Mouse (Mus musculus): ENCODE measurements around the gene Pagr1b. TPM values are rescaled to one million over a fixed set of nuclear protein-coding genes. Genes with fewer than 3 reads are reported as not detected.

Gene Pagr1b
- polyA plus RNA-seq, 1 experiment from 2014 or later, result not detected

DNA sequence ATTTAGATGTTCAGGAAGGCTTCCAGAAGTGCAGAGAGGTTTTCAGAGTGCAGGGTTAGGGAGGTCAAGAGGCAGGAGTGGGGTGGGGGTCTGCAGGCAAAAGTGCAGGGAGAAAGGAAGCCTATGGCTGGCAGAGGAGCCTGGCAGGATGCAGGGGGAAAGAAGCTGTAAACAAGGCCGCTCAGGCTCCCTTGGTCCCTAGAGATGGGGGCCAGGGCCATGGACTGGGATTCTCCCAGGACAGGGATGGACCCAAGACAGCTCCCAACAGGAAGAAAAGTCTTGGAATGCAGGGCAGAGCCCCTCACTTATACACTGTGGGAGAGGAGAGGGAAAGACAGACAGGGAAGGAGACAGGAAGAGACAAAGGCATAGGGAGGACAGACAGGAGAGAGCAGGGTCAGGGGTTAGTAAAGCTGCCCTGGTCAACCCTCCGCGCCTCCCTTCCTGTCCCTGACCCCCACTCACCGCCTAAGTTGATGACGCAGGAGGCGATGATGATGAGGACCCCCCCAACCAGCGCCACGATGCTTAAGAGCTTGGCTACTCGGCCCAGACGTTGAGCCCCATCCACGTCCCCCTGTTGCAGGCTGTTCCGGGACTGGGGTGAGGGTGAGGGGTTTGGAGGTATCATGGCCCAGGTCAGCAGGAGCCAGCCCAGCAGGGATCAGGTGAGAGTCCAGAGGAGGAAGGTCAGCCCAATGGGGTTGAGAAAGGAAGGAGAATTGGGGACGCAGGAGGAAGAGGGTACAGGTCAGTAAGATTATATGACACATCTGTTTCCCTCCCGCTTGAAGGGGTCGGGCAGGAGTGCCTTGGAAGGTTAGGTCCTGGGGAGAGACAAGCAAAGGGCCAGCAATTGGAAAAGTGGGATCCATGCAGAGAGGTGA is 2.4 kb upstream of the Pagr1b start:
- TF ChIP-seq EP300 (optimal IDR thresholded peaks at IDR 0.05), result no peak
- no peak for TF ChIP-seq CTCF (IDR thresholded peaks at IDR 0.05; ENCODE audit: low read depth)
- peaks cover 3% of the 10 kb centered on the region; the same call in 1 of the 2 replicates for H3K36me3 ChIP-seq (ENCODE audit: control insufficient read depth, insufficient read depth, low read length)
- H3K27ac ChIP-seq (replicated peaks), result peak overlapping the region; percentile 53
- H3K9ac ChIP-seq (ENCODE audit: low read length), result peak overlapping the region; percentile 13; the same call in 1 of the 2 replicates
- peaks cover 4% of the 10 kb centered on the region; the same call in 1 of the 2 replicates for H3K4me1 ChIP-seq (replicated peaks; ENCODE audit: control insufficient read depth, insufficient read depth)
- DNase-seq (ENCODE audit: low spot score) (no peak), ATAC-seq (ENCODE audit: low FRiP score, low TSS enrichment) (no peak)
- H3K27me3 ChIP-seq (ENCODE audit: control insufficient read depth, insufficient read depth, low read length), result no peaks in the 10 kb centered on the region
- H3K4me2 ChIP-seq (replicated peaks; ENCODE audit: low read depth), result peak overlapping the region; percentile 61
- peak overlapping the region; percentile 2; the same call in 1 of the 2 replicates for H3K4me3 ChIP-seq (ENCODE audit: low read depth, low read length)
- no peaks in the 10 kb centered on the region for H3K9me3 ChIP-seq (ENCODE audit: control insufficient read depth, low read length)
- WGBS, result 76% methylated on average over 15 of the region's 15 CpGs

GRCm38 (mm10) chr7:127017950-127018345 is 1.7 kb upstream of the Pagr1b start:
- H3K4me3 ChIP-seq (ENCODE audit: low read depth, low read length), result no peak overlapping the region
- 38% methylated on average over 6 of the region's 6 CpGs for WGBS
- TF ChIP-seq EP300 (optimal IDR thresholded peaks at IDR 0.05) (no peak), CTCF (IDR thresholded peaks at IDR 0.05; ENCODE audit: low read depth) (no peak)
- no peak for DNase-seq (ENCODE audit: low spot score)
- ATAC-seq (ENCODE audit: low FRiP score, low TSS enrichment), result no peak
- H3K27ac ChIP-seq (replicated peaks), result peak overlapping the region; percentile 53
- H3K4me2 ChIP-seq (replicated peaks; ENCODE audit: low read depth), result peak overlapping the region; percentile 25; the same call in 1 of the 2 replicates
- H3K27me3 ChIP-seq (ENCODE audit: control insufficient read depth, insufficient read depth, low read length), result no peaks in the 10 kb centered on the region
- H3K4me1 ChIP-seq (replicated peaks; ENCODE audit: control insufficient read depth, insufficient read depth), result peaks cover 4% of the 10 kb centered on the region; the same call in 1 of the 2 replicates
- 0 out of 2 replicates have a peak overlapping the region, but pooled peaks have one; percentile 1 for H3K9ac ChIP-seq (ENCODE audit: low read length)
- H3K36me3 ChIP-seq (ENCODE audit: control insufficient read depth, insufficient read depth, low read length), result peaks cover 2% of the 10 kb centered on the region; the same call in 1 of the 2 replicates
- no peaks in the 10 kb centered on the region for H3K9me3 ChIP-seq (ENCODE audit: control insufficient read depth, low read length)

DNA sequence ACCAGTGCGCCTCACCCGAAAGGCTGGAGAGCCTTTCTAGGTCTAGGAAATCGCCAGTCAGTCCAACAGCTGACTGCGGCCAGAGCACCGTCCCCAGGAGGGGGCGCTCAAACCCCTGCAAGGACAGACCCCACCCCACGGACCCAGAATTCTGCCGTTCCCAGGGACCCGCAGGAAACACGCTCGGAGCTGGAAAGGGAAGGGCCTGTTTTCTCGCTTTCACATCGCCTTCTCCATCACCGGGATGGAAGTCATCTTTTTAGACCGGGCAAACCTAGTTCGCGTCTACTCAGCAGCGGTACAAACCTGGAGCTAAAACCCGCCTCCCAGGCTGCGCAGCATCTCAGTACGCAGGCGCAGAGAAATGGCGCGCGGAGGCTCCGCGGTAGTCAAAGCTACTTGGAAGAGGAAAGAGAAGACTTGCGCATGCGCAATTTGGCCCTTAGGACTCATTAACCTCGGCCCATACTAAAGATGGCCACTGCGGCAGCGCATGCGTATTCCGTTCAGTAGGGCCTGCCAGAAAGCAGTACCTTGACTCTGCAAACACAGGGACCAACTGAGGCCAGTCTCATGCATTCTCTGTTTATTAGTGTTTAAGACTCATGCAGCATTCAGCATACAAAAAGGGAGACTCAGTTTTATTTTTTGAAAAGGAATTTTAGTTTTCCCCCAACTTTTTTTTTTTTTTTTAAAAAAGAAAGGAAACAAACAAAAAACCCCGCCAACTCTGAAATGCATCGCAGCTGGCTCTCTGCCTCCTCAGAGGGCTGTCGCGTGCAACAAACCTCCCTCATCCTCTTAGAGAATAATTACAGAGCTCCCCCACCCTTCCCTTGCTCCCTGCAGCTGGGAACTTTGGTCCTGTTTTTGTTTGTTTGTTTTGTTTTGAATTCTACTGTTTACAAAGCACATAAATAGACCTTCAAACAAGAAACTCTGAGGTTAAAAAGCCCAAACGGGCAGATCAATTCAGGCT is 976 bp upstream of the Pagr1b start, which contains the start of gene Pagr1a:
Pagr1a (minus strand) TSS at position 382 of the 979 bp plus-strand sequence.
- Histone ChIP-seq H3K4me1 (replicated peaks; ENCODE audit: control insufficient read depth, insufficient read depth) (peaks cover 4% of the 10 kb centered on the region; the same call in 1 of the 2 replicates), H3K27ac (replicated peaks) (peak within 1 kb of the TSS; percentile 96), H3K4me2 (replicated peaks; ENCODE audit: low read depth) (peak within 1 kb of the TSS; percentile 94), H3K9me3 (ENCODE audit: control insufficient read depth, low read length) (no peaks in the 10 kb centered on the region), H3K4me3 (ENCODE audit: low read depth, low read length) (peak within 1 kb of the TSS; percentile 66), H3K27me3 (ENCODE audit: control insufficient read depth, insufficient read depth, low read length) (no peaks in the 10 kb centered on the region), H3K9ac (ENCODE audit: low read length) (peak within 1 kb of the TSS; percentile 74), H3K36me3 (ENCODE audit: control insufficient read depth, insufficient read depth, low read length) (no peaks in the 10 kb centered on the region)
- DNase-seq (ENCODE audit: low spot score), result peak; percentile 97
- peak; percentile 87 for ATAC-seq (ENCODE audit: low FRiP score, low TSS enrichment)
- 2% methylated on average over 39 of the region's 39 CpGs for WGBS
- no peak for TF ChIP-seq EP300 (optimal IDR thresholded peaks at IDR 0.05)
- TF ChIP-seq CTCF (IDR thresholded peaks at IDR 0.05; ENCODE audit: low read depth), result peak; percentile 89

DNA sequence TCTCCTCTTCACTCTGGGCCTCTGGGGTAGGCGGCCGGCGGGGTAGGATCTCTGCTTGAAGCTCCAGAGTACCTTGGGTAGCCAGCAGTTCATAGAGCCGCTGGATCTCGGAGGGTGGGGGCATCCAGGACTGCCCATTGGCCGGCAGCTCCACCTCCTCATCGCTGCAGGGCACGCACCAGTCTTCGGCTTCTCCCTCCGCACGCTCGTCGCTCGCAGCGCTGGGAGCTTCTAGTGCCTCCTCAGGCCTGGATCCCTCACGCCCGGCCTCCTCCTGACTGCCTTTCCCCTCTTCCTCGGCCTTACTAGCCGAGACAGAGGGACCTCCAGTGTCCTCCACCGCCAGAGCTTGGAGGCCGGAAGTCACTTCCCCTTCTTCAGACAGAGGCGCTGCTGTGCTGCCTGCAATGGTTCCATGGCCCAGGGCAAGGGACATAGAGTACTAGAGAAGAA is 228 bp upstream of the Pagr1b start:
- Histone ChIP-seq H3K36me3 (ENCODE audit: control insufficient read depth, insufficient read depth, low read length) (no peaks in the 10 kb centered on the region), H3K27me3 (ENCODE audit: control insufficient read depth, insufficient read depth, low read length) (no peaks in the 10 kb centered on the region), H3K9me3 (ENCODE audit: control insufficient read depth, low read length) (no peaks in the 10 kb centered on the region), H3K9ac (ENCODE audit: low read length) (peak overlapping the region; percentile 74), H3K27ac (replicated peaks) (peak overlapping the region; percentile 96), H3K4me1 (replicated peaks; ENCODE audit: control insufficient read depth, insufficient read depth) (peaks cover 4% of the 10 kb centered on the region; the same call in 1 of the 2 replicates), H3K4me2 (replicated peaks; ENCODE audit: low read depth) (peak overlapping the region; percentile 94), H3K4me3 (ENCODE audit: low read depth, low read length) (peak overlapping the region; percentile 66)
- DNase-seq (ENCODE audit: low spot score), result peak; percentile 69
- TF ChIP-seq EP300 (optimal IDR thresholded peaks at IDR 0.05), result no peak
- TF ChIP-seq CTCF (IDR thresholded peaks at IDR 0.05; ENCODE audit: low read depth), result no peak
- peak; percentile 25 for ATAC-seq (ENCODE audit: low FRiP score, low TSS enrichment)
- 1% methylated on average over 22 of the region's 22 CpGs for WGBS

DNA sequence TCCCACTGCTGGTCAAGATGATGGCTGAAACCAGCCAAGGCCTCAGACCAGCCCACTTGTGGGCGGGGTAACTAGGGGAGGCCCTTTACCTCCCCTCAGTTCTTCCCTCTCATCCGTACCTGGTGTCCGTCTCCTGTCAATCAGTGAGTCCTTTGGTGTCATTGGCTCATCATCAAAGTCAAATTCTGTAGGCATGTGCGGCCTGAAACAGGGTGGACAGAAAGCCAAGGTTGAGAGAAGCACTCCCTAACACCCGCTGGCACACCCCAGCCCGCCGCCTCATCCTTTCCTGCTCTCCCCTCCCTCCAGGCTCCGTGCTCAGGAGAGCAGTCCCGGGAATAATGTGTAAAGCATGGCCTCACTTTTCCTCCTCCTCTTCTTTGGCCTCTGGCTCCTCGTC is 203 bp downstream of the Pagr1b start:
- Histone ChIP-seq H3K27ac (replicated peaks) (peak overlapping the region; percentile 96), H3K36me3 (ENCODE audit: control insufficient read depth, insufficient read depth, low read length) (no peaks in the 10 kb centered on the region), H3K4me3 (ENCODE audit: low read depth, low read length) (peak overlapping the region; percentile 66), H3K4me2 (replicated peaks; ENCODE audit: low read depth) (peak overlapping the region; percentile 94), H3K4me1 (replicated peaks; ENCODE audit: control insufficient read depth, insufficient read depth) (peaks cover 4% of the 10 kb centered on the region; the same call in 1 of the 2 replicates), H3K27me3 (ENCODE audit: control insufficient read depth, insufficient read depth, low read length) (no peaks in the 10 kb centered on the region), H3K9me3 (ENCODE audit: control insufficient read depth, low read length) (no peaks in the 10 kb centered on the region), H3K9ac (ENCODE audit: low read length) (peak overlapping the region; percentile 74)
- TF ChIP-seq EP300 (optimal IDR thresholded peaks at IDR 0.05), result no peak
- no peak for TF ChIP-seq CTCF (IDR thresholded peaks at IDR 0.05; ENCODE audit: low read depth)
- DNase-seq (ENCODE audit: low spot score) (peak; percentile 52), ATAC-seq (ENCODE audit: low FRiP score, low TSS enrichment) (peak; percentile 0; the same call in 1 of the 2 replicates)
- WGBS, result under 1% methylated on average over 10 of the region's 10 CpGs

Data from stomach, postnatal 0 days (tissue).